Mouse (Mus musculus): ENCODE results near the gene Ubash3b. TPM values are rescaled to one million over a fixed set of nuclear protein-coding genes. Genes with fewer than 3 reads are reported as not detected.

Ubash3b gene
- polyA plus RNA-seq, 1 experiment from 2014 or later = 15.4 TPM

DNA sequence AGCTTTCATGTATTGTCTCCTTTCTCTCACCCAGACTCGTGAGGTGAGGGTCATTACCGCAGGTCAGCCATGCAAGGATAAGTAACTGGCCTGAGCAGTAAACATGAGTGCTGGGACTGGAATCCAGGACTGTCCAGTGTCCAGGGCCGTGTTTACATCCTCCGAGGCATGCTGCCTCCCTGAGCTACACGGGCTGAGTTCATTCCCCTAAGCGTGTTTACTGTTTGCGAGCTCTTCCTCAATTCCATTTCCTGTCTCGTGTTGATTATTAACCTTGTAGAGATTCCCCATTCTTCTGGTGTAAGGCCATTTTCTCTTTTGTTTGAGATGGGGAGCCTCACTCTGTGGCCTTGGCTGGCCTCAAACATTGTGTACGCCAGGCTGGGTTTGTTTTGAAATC, 23.8 kb upstream of the Ubash3b start:
- ATAC-seq (replicated peaks) = no peak
- 64% methylated on average over 9 of the region's 9 CpGs for WGBS
- H3K4me1 ChIP-seq = 0 out of 2 replicates have a peak, but pooled peaks cover 6% of the 10 kb centered on the region
- no peaks in the 10 kb centered on the region for H3K36me3 ChIP-seq
- H3K4me2 ChIP-seq (replicated peaks) = no peak overlapping the region
- no peaks in the 10 kb centered on the region for H3K9me3 ChIP-seq
- no peak overlapping the region for H3K4me3 ChIP-seq
- H3K9ac ChIP-seq (replicated peaks) = no peak overlapping the region
- H3K27ac ChIP-seq (replicated peaks) = no peak overlapping the region
- H3K27me3 ChIP-seq = no peaks in the 10 kb centered on the region

DNA sequence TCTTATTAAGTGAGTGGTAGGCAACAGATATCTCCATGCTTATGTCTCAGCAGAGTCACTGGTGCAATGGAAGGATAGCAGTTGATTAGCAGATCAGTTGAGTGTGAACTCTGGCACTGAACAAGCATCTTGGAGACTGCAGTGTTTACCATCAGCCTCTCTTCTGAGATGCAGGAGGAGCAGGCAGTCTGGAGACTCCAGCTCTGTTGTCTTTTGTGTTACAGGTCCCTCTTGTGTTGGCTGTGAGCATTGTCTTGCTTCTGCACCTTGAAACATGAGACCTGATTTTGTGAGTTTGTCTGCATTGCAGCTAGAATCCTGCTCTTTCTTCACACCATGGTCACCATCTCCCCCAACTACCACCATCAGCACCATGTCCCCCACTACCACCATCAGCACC, 21.1 kb upstream of the Ubash3b start:
- no peaks in the 10 kb centered on the region for H3K27me3 ChIP-seq
- ATAC-seq (replicated peaks) = peak; percentile 67
- H3K4me3 ChIP-seq = no peak overlapping the region
- no peak overlapping the region for H3K9ac ChIP-seq (replicated peaks)
- no peaks in the 10 kb centered on the region for H3K36me3 ChIP-seq
- no peaks in the 10 kb centered on the region for H3K9me3 ChIP-seq
- no peak overlapping the region for H3K4me2 ChIP-seq (replicated peaks)
- no peak overlapping the region for H3K27ac ChIP-seq (replicated peaks)
- H3K4me1 ChIP-seq = 0 out of 2 replicates have a peak, but pooled peaks cover 6% of the 10 kb centered on the region

DNA sequence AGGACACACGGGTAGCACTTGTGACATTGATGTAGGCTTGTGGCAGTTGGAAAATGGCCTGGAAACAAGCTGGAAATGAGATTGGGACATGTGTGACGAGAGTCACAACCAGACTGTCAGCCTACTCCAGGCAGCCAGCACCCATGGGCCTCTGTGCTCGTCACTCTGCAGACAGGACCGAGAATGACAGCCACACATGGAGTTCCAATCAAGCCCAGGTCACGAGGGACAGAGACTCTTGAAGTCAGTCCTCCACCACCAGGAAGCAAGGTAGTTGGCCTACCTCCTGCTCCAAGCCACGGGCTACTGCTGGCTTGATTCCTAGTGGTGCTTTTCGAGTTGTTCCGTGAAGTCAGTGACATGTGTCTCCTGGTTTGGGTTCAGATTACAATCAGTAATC, 20.3 kb upstream of the Ubash3b start:
- Histone ChIP-seq H3K9ac (replicated peaks) (no peak overlapping the region), H3K27me3 (no peaks in the 10 kb centered on the region), H3K4me2 (replicated peaks) (no peak overlapping the region), H3K27ac (replicated peaks) (no peak overlapping the region), H3K4me1 (0 out of 2 replicates have a peak, but pooled peaks cover 6% of the 10 kb centered on the region), H3K36me3 (no peaks in the 10 kb centered on the region), H3K9me3 (no peaks in the 10 kb centered on the region), H3K4me3 (no peak overlapping the region)
- 77% methylated on average over 8 of the region's 8 CpGs for WGBS
- no peak for ATAC-seq (replicated peaks)

DNA sequence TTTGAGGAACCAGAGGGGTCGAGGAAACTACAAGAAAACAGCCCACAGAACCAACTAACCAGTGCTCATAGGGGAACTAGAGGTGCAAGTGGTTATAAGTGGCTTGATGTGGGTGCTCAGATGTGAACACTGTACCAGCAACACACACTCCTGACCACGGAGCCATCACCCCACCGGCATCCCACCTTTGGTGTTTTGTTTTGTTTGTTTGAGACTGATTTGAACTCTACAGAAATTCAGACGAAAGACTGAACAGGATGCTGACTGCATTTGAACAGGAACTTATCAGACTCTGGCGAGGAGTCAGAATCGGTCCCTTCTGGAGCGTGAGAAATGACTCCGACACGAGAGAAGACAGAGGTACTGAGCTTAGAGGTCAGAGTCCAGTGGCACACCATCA, 19.9 kb upstream of the Ubash3b start:
- no peaks in the 10 kb centered on the region for H3K36me3 ChIP-seq
- no peaks in the 10 kb centered on the region for H3K27me3 ChIP-seq
- no peak overlapping the region for H3K27ac ChIP-seq (replicated peaks)
- H3K4me1 ChIP-seq = 0 out of 2 replicates have a peak, but pooled peaks cover 6% of the 10 kb centered on the region
- no peak for ATAC-seq (replicated peaks)
- no peak overlapping the region for H3K9ac ChIP-seq (replicated peaks)
- no peak overlapping the region for H3K4me2 ChIP-seq (replicated peaks)
- H3K4me3 ChIP-seq = no peak overlapping the region
- H3K9me3 ChIP-seq = no peaks in the 10 kb centered on the region
- 87% methylated on average over 9 of the region's 9 CpGs for WGBS

DNA sequence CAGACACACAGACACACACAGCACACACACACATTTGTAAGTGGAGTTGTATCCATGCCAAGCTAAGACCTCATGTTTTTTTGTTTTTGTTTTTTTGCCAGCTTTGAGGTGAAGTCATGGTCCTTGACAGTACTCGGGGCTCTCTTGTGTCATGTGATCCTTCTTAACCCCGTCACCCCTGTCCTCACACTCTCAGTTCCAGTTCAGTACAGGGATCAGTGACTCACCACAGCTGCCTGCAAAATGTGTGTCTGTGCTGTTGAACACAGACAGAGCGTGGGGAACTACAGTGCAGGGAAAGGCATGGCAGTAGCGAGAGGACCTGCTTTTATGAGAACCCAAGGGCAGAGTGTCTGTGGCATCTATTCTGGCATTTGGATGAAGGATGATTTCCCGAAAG, 17.6 kb upstream of the Ubash3b start:
- H3K4me2 ChIP-seq (replicated peaks) = no peak overlapping the region
- H3K27me3 ChIP-seq = no peaks in the 10 kb centered on the region
- H3K9me3 ChIP-seq = no peaks in the 10 kb centered on the region
- WGBS = 78% methylated on average over 5 of the region's 5 CpGs
- no peaks in the 10 kb centered on the region for H3K36me3 ChIP-seq
- H3K27ac ChIP-seq (replicated peaks) = no peak overlapping the region
- no peak for ATAC-seq (replicated peaks)
- H3K4me1 ChIP-seq = 0 out of 2 replicates have a peak, but pooled peaks cover 6% of the 10 kb centered on the region
- H3K9ac ChIP-seq (replicated peaks) = no peak overlapping the region
- H3K4me3 ChIP-seq = no peak overlapping the region

DNA sequence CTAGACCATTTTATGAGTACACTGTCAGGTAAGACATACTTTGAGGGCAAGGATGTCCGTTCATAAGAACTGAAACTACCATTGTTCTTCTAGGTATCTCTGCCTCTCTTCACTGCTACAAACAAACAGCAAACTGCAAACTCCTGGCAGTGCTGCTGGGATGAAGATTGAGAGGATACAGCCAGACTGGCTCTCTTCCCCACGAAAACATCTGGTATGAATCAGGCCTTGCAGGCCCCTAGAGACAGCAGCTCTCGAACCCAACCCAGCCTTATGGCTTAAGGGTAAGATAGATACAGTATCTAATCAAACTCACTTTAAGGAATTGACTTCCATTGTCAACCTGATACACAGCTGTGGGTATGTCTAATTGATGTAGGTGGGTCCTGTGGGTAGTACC, 11.7 kb upstream of the Ubash3b start:
- 82% methylated on average over 3 of the region's 3 CpGs for WGBS
- no peak overlapping the region for H3K27ac ChIP-seq (replicated peaks)
- H3K9ac ChIP-seq (replicated peaks) = no peak overlapping the region
- no peak for ATAC-seq (replicated peaks)
- no peaks in the 10 kb centered on the region for H3K27me3 ChIP-seq
- no peaks in the 10 kb centered on the region for H3K4me1 ChIP-seq
- H3K4me3 ChIP-seq = no peak overlapping the region
- no peak overlapping the region for H3K4me2 ChIP-seq (replicated peaks)
- no peaks in the 10 kb centered on the region for H3K9me3 ChIP-seq
- no peaks in the 10 kb centered on the region for H3K36me3 ChIP-seq

DNA sequence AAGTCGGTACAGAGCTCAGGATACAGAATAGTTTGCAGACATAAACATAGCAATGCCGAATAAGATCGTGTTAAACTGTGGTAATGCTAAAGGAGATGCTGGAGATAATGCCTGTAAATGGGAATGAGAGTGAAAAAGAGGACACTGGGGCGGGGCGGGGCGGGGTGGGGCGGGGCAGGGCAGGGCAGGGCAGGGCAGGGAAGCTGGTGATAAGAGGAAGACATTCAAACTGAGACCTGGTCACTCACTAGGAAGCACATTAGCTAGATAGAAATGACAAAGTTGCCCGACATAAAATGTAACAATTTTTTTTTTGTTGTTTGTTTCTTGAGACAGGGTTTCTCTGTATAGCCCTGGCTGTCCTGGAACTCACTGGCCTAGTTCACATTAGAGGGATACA, 10.9 kb upstream of the Ubash3b start:
- Histone ChIP-seq H3K27me3 (no peaks in the 10 kb centered on the region), H3K4me2 (replicated peaks) (no peak overlapping the region), H3K4me1 (no peaks in the 10 kb centered on the region), H3K27ac (replicated peaks) (no peak overlapping the region), H3K36me3 (no peaks in the 10 kb centered on the region), H3K4me3 (no peak overlapping the region), H3K9ac (replicated peaks) (no peak overlapping the region), H3K9me3 (no peaks in the 10 kb centered on the region)
- WGBS = 89% methylated on average over 8 of the region's 8 CpGs
- no peak for ATAC-seq (replicated peaks)

DNA sequence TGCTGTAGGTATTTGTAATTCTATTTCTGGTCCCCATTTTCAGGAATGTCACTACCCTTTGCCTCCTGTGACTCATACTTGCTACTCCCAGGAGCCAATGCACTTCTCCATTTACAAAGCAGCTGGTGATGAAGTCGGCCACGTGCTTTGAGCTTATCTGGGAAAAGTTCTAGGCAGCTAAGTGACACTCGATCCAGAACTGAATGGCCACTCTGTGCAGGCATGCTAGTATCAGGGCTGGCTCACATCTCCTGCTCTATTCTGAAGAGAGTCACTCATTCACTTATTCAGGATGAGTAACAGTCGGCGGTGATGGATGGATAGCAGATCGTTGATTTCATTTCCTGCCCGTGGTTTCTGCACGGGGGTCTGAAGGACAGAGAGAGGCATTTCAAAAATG, 8.5 kb upstream of the Ubash3b start:
- WGBS = 78% methylated on average over 8 of the region's 8 CpGs
- ATAC-seq (replicated peaks) = no peak
- H3K4me1 ChIP-seq = no peaks in the 10 kb centered on the region

DNA sequence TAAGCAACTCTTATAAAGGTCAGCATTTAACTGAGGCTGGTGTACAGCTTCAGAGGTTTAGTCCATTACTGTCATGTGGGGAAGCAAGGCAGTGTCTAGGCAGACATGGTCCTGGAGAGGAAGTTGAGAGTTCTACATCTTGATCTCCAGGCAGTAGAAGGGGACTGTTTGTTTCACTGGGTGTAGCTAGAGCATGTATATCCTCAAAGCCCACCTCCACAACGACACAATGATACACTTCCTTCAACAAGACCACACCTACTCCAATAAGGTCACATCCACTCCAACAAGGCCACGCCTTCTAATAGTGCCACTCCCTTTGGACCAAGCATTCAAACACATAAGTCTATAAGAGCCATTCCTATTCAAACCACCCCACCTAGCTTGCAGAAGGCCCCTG, 7.2 kb upstream of the Ubash3b start:
- Histone ChIP-seq H3K4me3 (no peak overlapping the region), H3K4me2 (replicated peaks) (no peak overlapping the region), H3K9me3 (no peaks in the 10 kb centered on the region), H3K36me3 (no peaks in the 10 kb centered on the region), H3K27me3 (no peaks in the 10 kb centered on the region), H3K9ac (replicated peaks) (no peak overlapping the region), H3K27ac (replicated peaks) (no peak overlapping the region), H3K4me1 (no peaks in the 10 kb centered on the region)
- WGBS = 69% methylated on average over 2 of the region's 2 CpGs
- ATAC-seq (replicated peaks) = no peak

More for the DNA sequence above, 8.5 kb upstream of the Ubash3b start:
- Histone ChIP-seq H3K4me3 (no peak overlapping the region), H3K27ac (replicated peaks) (no peak overlapping the region), H3K9me3 (no peaks in the 10 kb centered on the region), H3K36me3 (no peaks in the 10 kb centered on the region), H3K27me3 (no peaks in the 10 kb centered on the region), H3K4me2 (replicated peaks) (no peak overlapping the region), H3K9ac (replicated peaks) (no peak overlapping the region)

DNA sequence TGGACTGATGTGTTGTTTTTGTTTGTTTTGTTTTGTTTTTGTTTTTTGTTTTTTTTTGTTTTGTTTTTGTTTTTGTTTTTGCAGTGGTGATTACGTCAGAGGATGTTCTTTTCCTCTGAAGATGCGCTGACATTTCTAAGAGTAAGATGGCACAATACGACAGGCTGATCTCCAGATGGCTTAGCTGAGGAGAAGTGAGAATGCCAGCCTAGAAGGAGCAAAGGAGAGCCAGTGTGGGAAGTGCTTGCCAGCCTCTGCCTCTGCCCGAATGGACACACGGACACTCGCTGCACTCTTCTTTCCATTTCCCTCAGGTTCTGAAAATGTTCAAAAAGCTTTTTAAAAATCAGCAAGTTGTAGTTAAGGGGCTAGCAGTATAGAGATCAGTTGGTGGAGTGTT, 6.7 kb upstream of the Ubash3b start:
- Histone ChIP-seq H3K27ac (replicated peaks) (no peak overlapping the region), H3K9me3 (no peaks in the 10 kb centered on the region), H3K9ac (replicated peaks) (no peak overlapping the region), H3K4me1 (no peaks in the 10 kb centered on the region), H3K4me2 (replicated peaks) (no peak overlapping the region), H3K36me3 (no peaks in the 10 kb centered on the region), H3K27me3 (no peaks in the 10 kb centered on the region), H3K4me3 (no peak overlapping the region)
- 81% methylated on average over 6 of the region's 6 CpGs for WGBS
- ATAC-seq (replicated peaks) = no peak

DNA sequence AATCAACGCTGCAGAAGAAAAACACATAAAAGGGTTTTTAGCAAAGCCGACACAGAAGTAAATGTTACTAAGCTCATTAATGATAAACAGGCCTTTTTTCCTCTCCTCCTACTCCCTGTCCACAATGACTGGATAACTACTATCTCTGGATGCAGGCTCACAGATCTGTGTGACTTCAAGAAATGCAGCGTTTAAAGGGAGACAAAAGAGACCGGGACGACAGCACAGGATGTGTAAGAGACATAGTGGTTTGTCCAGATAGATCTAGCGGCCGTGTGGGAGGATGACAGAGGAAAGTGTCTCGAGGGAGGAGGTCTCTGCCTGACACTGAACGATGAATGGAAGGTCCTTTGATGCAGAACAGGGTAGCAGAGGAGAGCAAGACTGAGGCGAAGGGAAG, 5.4 kb upstream of the Ubash3b start:
- H3K27me3 ChIP-seq = no peaks in the 10 kb centered on the region
- no peak overlapping the region for H3K4me3 ChIP-seq
- 64% methylated on average over 10 of the region's 10 CpGs for WGBS
- H3K27ac ChIP-seq (replicated peaks) = no peak overlapping the region
- no peaks in the 10 kb centered on the region for H3K9me3 ChIP-seq
- H3K36me3 ChIP-seq = no peaks in the 10 kb centered on the region
- H3K9ac ChIP-seq (replicated peaks) = no peak overlapping the region
- no peaks in the 10 kb centered on the region for H3K4me1 ChIP-seq
- no peak for ATAC-seq (replicated peaks)
- no peak overlapping the region for H3K4me2 ChIP-seq (replicated peaks)

DNA sequence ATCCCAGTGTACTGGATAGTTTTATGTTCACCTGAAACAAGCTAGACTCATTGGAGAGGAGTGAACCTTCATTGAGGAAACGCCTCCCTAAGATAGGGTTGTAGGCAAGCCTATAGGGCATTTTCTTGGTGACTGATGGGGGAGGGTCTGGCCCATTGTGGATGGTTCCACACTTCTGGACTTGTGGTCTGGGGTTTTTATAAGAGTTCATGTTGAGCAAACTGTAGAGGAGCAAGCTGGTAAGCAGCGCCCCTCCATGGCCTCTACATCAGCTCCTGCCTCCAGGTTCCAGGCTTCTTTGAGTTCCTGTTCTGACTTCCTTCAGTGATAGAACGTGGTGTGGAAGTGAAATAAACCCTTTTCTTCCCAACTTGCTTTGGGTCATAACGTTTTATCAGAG, 866 bp upstream of the Ubash3b start:
- no peak overlapping the region for H3K27ac ChIP-seq (replicated peaks)
- H3K9me3 ChIP-seq = no peaks in the 10 kb centered on the region
- H3K36me3 ChIP-seq = no peaks in the 10 kb centered on the region
- no peak overlapping the region for H3K9ac ChIP-seq (replicated peaks)
- ATAC-seq (replicated peaks) = no peak
- WGBS = 77% methylated on average over 4 of the region's 4 CpGs
- no peak overlapping the region for H3K4me3 ChIP-seq
- no peak overlapping the region for H3K4me2 ChIP-seq (replicated peaks)
- peaks cover 9% of the 10 kb centered on the region for H3K4me1 ChIP-seq
- no peaks in the 10 kb centered on the region for H3K27me3 ChIP-seq

DNA sequence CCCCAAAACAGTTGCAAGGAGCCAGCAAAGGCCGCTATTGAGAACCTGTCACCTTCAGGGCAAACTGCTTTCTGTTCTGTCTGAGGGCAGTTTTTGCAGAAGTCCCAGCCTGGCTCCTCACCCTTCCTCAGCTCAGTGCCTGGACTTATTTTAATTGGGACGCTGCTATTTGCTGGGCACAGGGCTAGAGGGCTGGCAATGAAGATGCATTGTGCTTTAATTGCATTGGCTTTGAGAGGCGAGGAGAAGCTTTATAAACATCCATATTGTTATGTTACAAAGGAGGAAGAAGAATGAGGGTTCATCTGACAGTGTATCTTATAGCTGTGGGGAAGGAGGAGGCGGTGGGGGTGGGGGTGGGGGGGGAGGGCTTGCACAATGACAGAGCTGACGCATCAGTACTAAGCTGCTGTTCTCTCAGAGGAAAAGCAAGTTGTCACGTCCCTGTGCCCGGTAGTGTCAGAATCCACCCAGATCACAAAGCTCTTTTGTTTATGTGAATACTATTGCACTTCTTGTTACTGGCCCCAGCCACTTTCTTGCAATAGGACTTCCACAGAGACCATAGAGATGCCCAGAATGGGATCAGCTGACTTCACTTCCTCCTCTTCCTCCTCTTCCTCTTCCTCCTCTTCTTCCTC, 841 bp downstream of the Ubash3b start:
- H3K4me3 ChIP-seq = no peak overlapping the region
- no peaks in the 10 kb centered on the region for H3K36me3 ChIP-seq
- H3K4me1 ChIP-seq = peaks cover 24% of the 10 kb centered on the region
- H3K27ac ChIP-seq (replicated peaks) = no peak overlapping the region
- peaks cover 4% of the 10 kb centered on the region; the same call in 1 of the 2 replicates for H3K27me3 ChIP-seq
- no peak overlapping the region for H3K9ac ChIP-seq (replicated peaks)
- WGBS = 11% methylated on average over 7 of the region's 7 CpGs
- ATAC-seq (replicated peaks) = no peak
- no peak overlapping the region for H3K4me2 ChIP-seq (replicated peaks)
- no peaks in the 10 kb centered on the region for H3K9me3 ChIP-seq

Data from forebrain, embryonic 15.5 days (tissue).